Mouse (Mus musculus) ES-E14 (cell line): ENCODE data around the gene Fus.

Source experiments
- CHD2 ChIP-seq: IDR thresholded peaks from 2 replicates; pipeline ENCODE4 v1.6.1; 2014; ENCODE audit warnings: mild to moderate bottlenecking, low read depth, low read length, inconsistent platforms
- HCFC1 ChIP-seq: IDR thresholded peaks from 2 replicates; pipeline ENCODE4 v1.6.1; 2012; ENCODE audit warnings: low read length, inconsistent platforms, borderline replicate concordance; ENCODE audit not compliant: insufficient read depth
- MAFK ChIP-seq: IDR thresholded peaks from 2 replicates; pipeline ENCODE4 v1.6.1; 2014; ENCODE audit warnings: mild to moderate bottlenecking, low read depth, low read length, inconsistent platforms; ENCODE audit not compliant: insufficient read depth
- ZC3H11A ChIP-seq: IDR thresholded peaks from 2 replicates; pipeline ENCODE4 v1.6.1; 2012; ENCODE audit warnings: low read depth, mild to moderate bottlenecking, inconsistent platforms, low read length, borderline replicate concordance
- ZNF384 ChIP-seq: IDR thresholded peaks from 2 replicates; pipeline ENCODE4 v1.6.1; 2012; ENCODE audit warnings: low read depth, low read length, inconsistent platforms

- TF ChIP-seq HCFC1 (no peak), ZNF384 (no peak), MAFK (no peak), CHD2 (no peak), ZC3H11A (no peak)
Observed at GRCm38 (mm10) chr7:128023565-128023964, 56.3 kb downstream of the Fus start.
